In genomic region chr19:52079020-52079419, GRCm38 (mm10) we compare ENCODE assay signal across 10 mouse cellular contexts.
A peak's percentile ranks its signal among the peaks of the same experiment; 100 is the strongest.
DNase-seq lines count a peak whose midpoint lies in the region; ATAC-seq and TF ChIP-seq lines count a peak whose summit lies in the region.
"Had no signal": no experiment of that assay in that cellular context is flagged by ENCODE, and none has a peak within 500 bp of the region (broad histone marks: within the 10 kb centered on the region; RNA-seq: fewer than 3 reads in every experiment).

No protein-coding gene starts in this region.

- H3K4me3 ChIP-seq in intestine, postnatal 0 days (ENCODE audit: low read depth, low read length), result no peak overlapping the region
- H3K4me3 ChIP-seq in intestine, embryonic 15.5 days (replicated peaks), result no peak overlapping the region
- no peak overlapping the region for H3K4me3 ChIP-seq in neural tube, embryonic 11.5 days (ENCODE audit: low read depth, low read length)
- H3K4me3 ChIP-seq in neural tube, embryonic 15.5 days (replicated peaks), result no peak overlapping the region
- H3K4me3 ChIP-seq: hindbrain, embryonic 15.5 days had no signal

- peak; percentile 25 for DNase-seq in neural tube, embryonic 11.5 days (ENCODE audit: low spot score)
- DNase-seq in adrenal gland, postnatal 36 days, result peak; percentile 1 to 2
- DNase-seq in urinary bladder, adult 2 months (ENCODE audit: low spot score), result no peak
- no peak for DNase-seq in frontal cortex, postnatal 36 days (ENCODE audit: low spot score in 2 of 2)
- DNase-seq: cerebellum, postnatal 25 days; lung, postnatal 14 days had no signal

- no peaks in the 10 kb centered on the region for H3K9me3 ChIP-seq in intestine, postnatal 0 days (ENCODE audit: control insufficient read depth)
- H3K9me3 ChIP-seq in intestine, embryonic 15.5 days, result no peaks in the 10 kb centered on the region
- no peaks in the 10 kb centered on the region for H3K9me3 ChIP-seq in neural tube, embryonic 11.5 days (ENCODE audit: control insufficient read depth, low read length)
- no peaks in the 10 kb centered on the region for H3K9me3 ChIP-seq in neural tube, embryonic 15.5 days (replicated peaks)
- H3K9me3 ChIP-seq: hindbrain, embryonic 15.5 days had no signal

- H3K9ac ChIP-seq in intestine, postnatal 0 days (ENCODE audit: low read depth, low read length), result no peak overlapping the region
- H3K9ac ChIP-seq in intestine, embryonic 15.5 days, result no peak overlapping the region
- H3K9ac ChIP-seq in neural tube, embryonic 11.5 days (ENCODE audit: low read length), result no peak overlapping the region
- no peak overlapping the region for H3K9ac ChIP-seq in neural tube, embryonic 15.5 days (replicated peaks)
- H3K9ac ChIP-seq: hindbrain, embryonic 15.5 days had no signal

- peak; percentile 66 for TF ChIP-seq CTCF in intestine, postnatal 0 days (IDR thresholded peaks at IDR 0.05; ENCODE audit: low read depth)

- 30% methylated on average over 3 of the region's 3 CpGs for WGBS in intestine, postnatal 0 days
- 21% methylated on average over 3 of the region's 3 CpGs for WGBS in intestine, embryonic 15.5 days
- WGBS in neural tube, embryonic 11.5 days, result 33% methylated on average over 3 of the region's 3 CpGs
- WGBS in neural tube, embryonic 15.5 days, result 42% methylated on average over 3 of the region's 3 CpGs

- no peak for ATAC-seq in intestine, postnatal 0 days
- no peak for ATAC-seq in intestine, embryonic 15.5 days
- ATAC-seq in neural tube, embryonic 11.5 days (ENCODE audit: insufficient read depth, low FRiP score, low TSS enrichment), result no peak
- ATAC-seq in neural tube, embryonic 15.5 days (ENCODE audit: low FRiP score), result no peak

- H3K36me3 ChIP-seq in intestine, postnatal 0 days (ENCODE audit: control insufficient read depth, insufficient read depth), result no peaks in the 10 kb centered on the region
- no peaks in the 10 kb centered on the region for H3K36me3 ChIP-seq in intestine, embryonic 15.5 days
- no peaks in the 10 kb centered on the region for H3K36me3 ChIP-seq in neural tube, embryonic 11.5 days (ENCODE audit: control insufficient read depth, insufficient read depth, low read length)
- no peaks in the 10 kb centered on the region for H3K36me3 ChIP-seq in neural tube, embryonic 15.5 days
- H3K36me3 ChIP-seq: hindbrain, embryonic 15.5 days had no signal

- no peaks in the 10 kb centered on the region for H3K4me1 ChIP-seq in intestine, postnatal 0 days (replicated peaks; ENCODE audit: control insufficient read depth, insufficient read depth, low read length)
- no peaks in the 10 kb centered on the region for H3K4me1 ChIP-seq in intestine, embryonic 15.5 days (replicated peaks)
- no peaks in the 10 kb centered on the region for H3K4me1 ChIP-seq in neural tube, embryonic 11.5 days (ENCODE audit: control insufficient read depth, insufficient read depth, low read length)
- H3K4me1 ChIP-seq in neural tube, embryonic 15.5 days, result no peaks in the 10 kb centered on the region
- H3K4me1 ChIP-seq: hindbrain, embryonic 15.5 days had no signal

- H3K27ac ChIP-seq in intestine, postnatal 0 days (ENCODE audit: low read depth, low read length), result no peak overlapping the region
- no peak overlapping the region for H3K27ac ChIP-seq in intestine, embryonic 15.5 days
- H3K27ac ChIP-seq in neural tube, embryonic 11.5 days (ENCODE audit: low read depth, low read length), result no peak overlapping the region
- no peak overlapping the region for H3K27ac ChIP-seq in neural tube, embryonic 15.5 days (replicated peaks)
- H3K27ac ChIP-seq: hindbrain, embryonic 15.5 days had no signal

- no peak overlapping the region for H3K4me2 ChIP-seq in intestine, postnatal 0 days (replicated peaks; ENCODE audit: low read depth)
- H3K4me2 ChIP-seq in intestine, embryonic 15.5 days (replicated peaks), result no peak overlapping the region
- no peak overlapping the region for H3K4me2 ChIP-seq in neural tube, embryonic 11.5 days (ENCODE audit: low read depth)
- no peak overlapping the region for H3K4me2 ChIP-seq in neural tube, embryonic 15.5 days
- H3K4me2 ChIP-seq: hindbrain, embryonic 15.5 days had no signal

- H3K27me3 ChIP-seq in intestine, postnatal 0 days (replicated peaks; ENCODE audit: control insufficient read depth, insufficient read depth, low read length), result no peaks in the 10 kb centered on the region
- H3K27me3 ChIP-seq in intestine, embryonic 15.5 days (replicated peaks), result no peaks in the 10 kb centered on the region
- no peaks in the 10 kb centered on the region for H3K27me3 ChIP-seq in neural tube, embryonic 11.5 days (ENCODE audit: control insufficient read depth, insufficient read depth, low read length)
- no peaks in the 10 kb centered on the region for H3K27me3 ChIP-seq in neural tube, embryonic 15.5 days (replicated peaks)
- H3K27me3 ChIP-seq: hindbrain, embryonic 15.5 days had no signal

Comparison
In these comparisons a context has a peak if more than half of its experiments do, and no peak if none do; other contexts are left out.
1. DNase-seq: peak in neural tube, embryonic 11.5 days (single experiment) and adrenal gland, postnatal 36 days (2 of 2); none in urinary bladder, adult 2 months (single experiment) and frontal cortex, postnatal 36 days (0 of 2).